Mouse (Mus musculus) neural tube, embryonic 11.5 days (tissue): ENCODE data around the gene 1700018G05Rik. TPM values are rescaled to one million over a fixed set of nuclear protein-coding genes. Genes with fewer than 3 reads are reported as not detected.
A peak's percentile ranks its signal among the peaks of the same experiment; 100 is the strongest.
"Not testable (repeated sequence)": the region's sequence is repeated elsewhere in the genome, so short reads cannot be mapped to it uniquely, and the experiment has no call there.

Experiments used
- ATAC-seq: fragments of 200-750 bp; cut with Nextera tagmentation; 2 replicates; pipeline ENCODE4 v1.8.0; 2017; ENCODE audit warnings: moderate number of reproducible peaks, mild to moderate bottlenecking, moderate TSS enrichment, moderate library complexity; ENCODE audit not compliant: insufficient read depth, low FRiP score, low TSS enrichment
- DNase-seq: peaks from one replicate; pipeline ENCODE4 v3.0.0-alpha.2; 2015; ENCODE audit warnings: low spot score
- H3K27ac ChIP-seq: fragments of 300-500 bp; sonication (generic); 2 replicates; pipeline ENCODE4 v1.5.1; 2014; ENCODE audit warnings: low read depth, mild to moderate bottlenecking, low read length
- H3K27me3 ChIP-seq: fragments of 300-500 bp; sonication (generic); 2 replicates; pipeline ENCODE4 v1.6.1; 2014; ENCODE audit warnings: mild to moderate bottlenecking, low read length, mixed read lengths; ENCODE audit not compliant: control insufficient read depth, insufficient read depth
- H3K36me3 ChIP-seq: fragments of 300-500 bp; sonication (generic); 2 replicates; pipeline ENCODE4 v1.6.1; 2014; ENCODE audit warnings: mild to moderate bottlenecking, low read length, moderate library complexity, mixed read lengths; ENCODE audit not compliant: control insufficient read depth, insufficient read depth
- H3K4me1 ChIP-seq: fragments of 300-500 bp; sonication (generic); 2 replicates; pipeline ENCODE4 v1.6.1; 2014; ENCODE audit warnings: low read length, mixed read lengths; ENCODE audit not compliant: control insufficient read depth, insufficient read depth
- H3K4me2 ChIP-seq: fragments of 300-500 bp; sonication (generic); 2 replicates; pipeline ENCODE4 v1.6.1; 2014; ENCODE audit warnings: low read depth, mild to moderate bottlenecking, moderate library complexity
- H3K4me3 ChIP-seq: fragments of 300-500 bp; sonication (generic); 2 replicates; pipeline ENCODE4 v1.5.1; 2014; ENCODE audit warnings: low read depth, low read length
- H3K9ac ChIP-seq: fragments of 300-500 bp; sonication (generic); 2 replicates; pipeline ENCODE4 v1.6.1; 2014; ENCODE audit warnings: mild to moderate bottlenecking, low read length
- H3K9me3 ChIP-seq: fragments of 300-500 bp; sonication (generic); 2 replicates; pipeline ENCODE4 v1.6.1; 2016; ENCODE audit warnings: low read length; ENCODE audit not compliant: control insufficient read depth
- WGBS: fragments of 180-500 bp; shearing (Covaris S2); extraction: QIAGEN DNeasy Blood & Tissue Kit; methylation state at CpG from one replicate; pipeline ENCODE4 v1.1.7; 2014; 5-methylcytosine and 5-hydroxymethylcytosine counted together
- polyA plus RNA-seq: library from polyadenylated mRNA; unstranded; fragments of >200 nt; fragmentation: Nextera tagmentation; extraction: Ambion mirVana; gene quantifications from 2 replicates; pipeline ENCODE4 v1.2.1, GENCODE M21; 2014

The 1700018G05Rik gene
- polyA plus RNA-seq: not detected in 2 replicates

GRCm38 (mm10) chrX:102928072-102928471 is at the start of gene 1700018G05Rik:
TSS of gene 1700018G05Rik (plus strand) at chrX:102928372.
- H3K27me3 ChIP-seq, H3K27ac ChIP-seq, H3K9me3 ChIP-seq, H3K36me3 ChIP-seq, ATAC-seq, H3K4me2 ChIP-seq, H3K4me1 ChIP-seq, H3K9ac ChIP-seq, DNase-seq, H3K4me3 ChIP-seq: not testable (repeated sequence)
- WGBS: 83% methylated on average over 4 of the region's 6 CpGs

GRCm38 (mm10) chrX:102908587-102908986 is 19.6 kb upstream of the 1700018G05Rik start, which contains the start of the genes Dmrtc1a and 1700011M02Rik:
TSS of gene Dmrtc1a (minus strand) at chrX:102908687.
TSS of gene 1700011M02Rik (plus strand) at chrX:102908905.
- H3K27me3 ChIP-seq, H3K4me3 ChIP-seq, H3K9me3 ChIP-seq, H3K9ac ChIP-seq, DNase-seq, H3K27ac ChIP-seq, H3K36me3 ChIP-seq, H3K4me1 ChIP-seq, H3K4me2 ChIP-seq, ATAC-seq: not testable (repeated sequence)
- 80% methylated on average over 6 of the region's 9 CpGs for WGBS

- not testable (repeated sequence) for H3K9ac ChIP-seq, H3K9me3 ChIP-seq, DNase-seq, ATAC-seq, H3K27ac ChIP-seq, H3K4me2 ChIP-seq, H3K4me1 ChIP-seq, H3K4me3 ChIP-seq, H3K36me3 ChIP-seq, H3K27me3 ChIP-seq
- 73% methylated on average over 1 of the region's 1 CpGs for WGBS
Observed at GRCm38 (mm10) chrX:102914823-102915222, 13.3 kb upstream of the 1700018G05Rik start.

- H3K27me3 ChIP-seq, H3K4me3 ChIP-seq, H3K4me2 ChIP-seq, H3K9ac ChIP-seq, H3K9me3 ChIP-seq, H3K36me3 ChIP-seq, H3K27ac ChIP-seq, H3K4me1 ChIP-seq, ATAC-seq: not testable (repeated sequence)
- 23% methylated on average over 4 of the region's 4 CpGs for WGBS
- DNase-seq: peak; percentile 13
Observed at GRCm38 (mm10) chrX:102926707-102927106, 1.5 kb upstream of the 1700018G05Rik start.

- Histone ChIP-seq H3K27me3 (peaks cover 6% of the 10 kb centered on the region; the same call in 1 of the 2 replicates), H3K9ac (peak overlapping the region; percentile 53), H3K36me3 (no peaks in the 10 kb centered on the region), H3K4me3 (peak overlapping the region; percentile 54), H3K4me1 (no peaks in the 10 kb centered on the region), H3K4me2 (peak overlapping the region; percentile 43), H3K9me3 (no peaks in the 10 kb centered on the region), H3K27ac (no peak overlapping the region)
- no peak for ATAC-seq
- 48% methylated on average over 12 of the region's 12 CpGs for WGBS
- DNase-seq: no peak
Observed at GRCm38 (mm10) chrX:102932992-102933570, 4.9 kb downstream of the 1700018G05Rik start.

- Histone ChIP-seq H3K27ac (no peak overlapping the region), H3K4me2 (peak overlapping the region; percentile 43), H3K4me3 (peak overlapping the region; percentile 54), H3K4me1 (no peaks in the 10 kb centered on the region), H3K9ac (peak overlapping the region; percentile 53), H3K9me3 (no peaks in the 10 kb centered on the region), H3K36me3 (no peaks in the 10 kb centered on the region), H3K27me3 (peaks cover 6% of the 10 kb centered on the region; the same call in 1 of the 2 replicates)
- peak; percentile 83 for ATAC-seq
- 20% methylated on average over 42 of the region's 68 CpGs for WGBS
- DNase-seq: peak; percentile 76
Observed at GRCm38 (mm10) chrX:102933571-102934394, 5.6 kb downstream of the 1700018G05Rik start.

- peaks cover 6% of the 10 kb centered on the region; the same call in 1 of the 2 replicates for H3K27me3 ChIP-seq
- DNase-seq: peak; percentile 9
- peak; percentile 29; the same call in 1 of the 2 replicates for ATAC-seq
- 61% methylated on average over 7 of the region's 8 CpGs for WGBS
- no peaks in the 10 kb centered on the region for H3K4me1 ChIP-seq
- H3K9me3 ChIP-seq: no peaks in the 10 kb centered on the region
- no peak overlapping the region; the same call in 1 of the 2 replicates for H3K4me3 ChIP-seq
- H3K27ac ChIP-seq: no peak overlapping the region
- H3K4me2 ChIP-seq: peak overlapping the region; percentile 43
- H3K9ac ChIP-seq: no peak overlapping the region
- no peaks in the 10 kb centered on the region for H3K36me3 ChIP-seq
Observed at GRCm38 (mm10) chrX:102934395-102934764, 6.2 kb downstream of the 1700018G05Rik start.

- DNase-seq: no peak
- H3K9ac ChIP-seq: no peak overlapping the region
- peaks cover 6% of the 10 kb centered on the region; the same call in 1 of the 2 replicates for H3K27me3 ChIP-seq
- H3K36me3 ChIP-seq: no peaks in the 10 kb centered on the region
- no peaks in the 10 kb centered on the region for H3K9me3 ChIP-seq
- H3K4me2 ChIP-seq: no peak overlapping the region
- no peaks in the 10 kb centered on the region for H3K4me1 ChIP-seq
- H3K27ac ChIP-seq: no peak overlapping the region
- H3K4me3 ChIP-seq: no peak overlapping the region
- no peak for ATAC-seq
- 86% methylated on average over 5 of the region's 5 CpGs for WGBS
Observed at GRCm38 (mm10) chrX:102936743-102937142, 8.6 kb downstream of the 1700018G05Rik start.
